Mouse (Mus musculus) liver, embryonic 12.5 days (tissue): Measurements from ENCODE around the gene Fuca1. TPM values are rescaled to one million over a fixed set of nuclear protein-coding genes. Genes with fewer than 3 reads are reported as not detected.
"Not testable (repeated sequence)": the region's sequence is repeated elsewhere in the genome, so short reads cannot be mapped to it uniquely, and the experiment has no call there.

ENCODE experiments used
- ATAC-seq: fragments of 200-750 bp; cut with Nextera tagmentation; 2 replicates; pipeline ENCODE4 v1.8.0; 2017; ENCODE audit warnings: moderate number of reproducible peaks, mild to moderate bottlenecking, moderate library complexity
- H3K27ac ChIP-seq: fragments of 300-500 bp; sonication (generic); 2 replicates; pipeline ENCODE4 v1.5.1; 2016; ENCODE audit warnings: mild to moderate bottlenecking
- H3K27me3 ChIP-seq: fragments of 300-500 bp; sonication (generic); replicated peaks from 2 replicates; pipeline ENCODE4 v1.6.1; 2016; ENCODE audit warnings: mild to moderate bottlenecking, moderate library complexity
- H3K36me3 ChIP-seq: fragments of 300-500 bp; sonication (generic); 2 replicates; pipeline ENCODE4 v1.6.1; 2016; ENCODE audit warnings: mild to moderate bottlenecking, moderate library complexity
- H3K4me1 ChIP-seq: fragments of 300-500 bp; sonication (generic); 2 replicates; pipeline ENCODE4 v1.6.1; 2016
- H3K4me2 ChIP-seq: fragments of 300-500 bp; sonication (generic); 2 replicates; pipeline ENCODE4 v1.6.1; 2016; ENCODE audit warnings: mild to moderate bottlenecking, moderate library complexity
- H3K4me3 ChIP-seq: fragments of 300-500 bp; sonication (generic); 2 replicates; pipeline ENCODE4 v1.5.1; 2016; ENCODE audit warnings: mild to moderate bottlenecking, moderate library complexity
- H3K9ac ChIP-seq: fragments of 300-500 bp; sonication (generic); 2 replicates; pipeline ENCODE4 v1.6.1; 2016; ENCODE audit warnings: mild to moderate bottlenecking, moderate library complexity
- H3K9me3 ChIP-seq: fragments of 300-500 bp; sonication (generic); replicated peaks from 2 replicates; pipeline ENCODE4 v1.6.1; 2016; ENCODE audit warnings: mild to moderate bottlenecking, moderate library complexity
- WGBS: fragments of 180-500 bp; shearing (Covaris S2); methylation state at CpG from one replicate; pipeline ENCODE4 v1.1.7; 2016; ENCODE audit not compliant: insufficient replicate concordance; 5-methylcytosine and 5-hydroxymethylcytosine counted together
- polyA plus RNA-seq: library from polyadenylated mRNA; unstranded; fragments of >200 nt; fragmentation: Nextera tagmentation; extraction: Ambion mirVana; gene quantifications from 2 replicates; pipeline ENCODE4 v1.2.1, GENCODE M21; 2016

The Fuca1 gene
- polyA plus RNA-seq, 1 experiment from 2014 or later = 22.2 TPM

DNA sequence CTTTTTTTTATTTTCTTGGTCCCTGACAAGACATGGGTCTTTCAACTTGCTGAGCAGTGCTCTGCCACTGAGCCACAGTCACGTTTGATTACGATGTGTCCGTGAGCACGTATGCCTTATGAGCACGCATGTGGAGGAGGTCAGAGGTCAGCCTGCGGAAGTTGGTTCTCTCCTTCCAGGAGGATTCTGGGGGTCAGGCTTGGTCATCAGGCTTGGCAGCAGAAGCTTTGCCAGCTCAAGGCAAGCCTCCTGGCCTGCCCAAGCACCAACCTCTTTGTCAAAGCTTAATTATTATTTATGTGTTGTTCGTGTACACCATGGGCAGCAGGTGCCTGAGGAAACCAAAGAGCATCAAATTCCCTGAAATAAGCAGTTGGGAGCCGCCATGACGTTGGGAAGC lies 7.8 kb downstream of the Fuca1 start:
- H3K4me3 ChIP-seq = no peak overlapping the region
- H3K4me2 ChIP-seq = no peak overlapping the region
- 87% methylated on average over 9 of the region's 9 CpGs for WGBS
- ATAC-seq = no peak
- no peak overlapping the region for H3K27ac ChIP-seq
- H3K36me3 ChIP-seq = peaks cover 60% of the 10 kb centered on the region
- peaks cover 21% of the 10 kb centered on the region for H3K4me1 ChIP-seq
- no peaks in the 10 kb centered on the region for H3K9me3 ChIP-seq
- H3K27me3 ChIP-seq = no peaks in the 10 kb centered on the region
- no peak overlapping the region for H3K9ac ChIP-seq

DNA sequence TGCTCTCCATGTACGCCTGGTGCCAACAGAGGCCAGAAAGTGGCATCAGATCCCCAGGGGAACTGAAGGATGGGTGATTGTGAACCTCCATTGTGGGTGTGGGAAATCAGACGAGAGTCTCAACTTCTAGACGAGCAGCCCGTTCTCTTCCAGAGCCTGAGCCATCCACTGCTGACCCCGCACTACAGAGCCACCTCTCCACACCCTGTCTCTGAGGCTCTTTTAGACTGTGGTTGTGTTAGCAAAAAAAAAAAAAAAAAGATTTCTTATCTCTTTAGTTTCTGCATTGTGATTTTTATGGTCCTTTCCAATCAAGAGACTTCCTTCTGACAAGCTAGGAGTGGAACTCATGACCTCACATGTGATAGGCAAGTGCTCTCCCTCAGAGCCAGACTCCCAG lies 8.9 kb downstream of the Fuca1 start:
- no peak for ATAC-seq
- WGBS = 83% methylated on average over 5 of the region's 5 CpGs

DNA sequence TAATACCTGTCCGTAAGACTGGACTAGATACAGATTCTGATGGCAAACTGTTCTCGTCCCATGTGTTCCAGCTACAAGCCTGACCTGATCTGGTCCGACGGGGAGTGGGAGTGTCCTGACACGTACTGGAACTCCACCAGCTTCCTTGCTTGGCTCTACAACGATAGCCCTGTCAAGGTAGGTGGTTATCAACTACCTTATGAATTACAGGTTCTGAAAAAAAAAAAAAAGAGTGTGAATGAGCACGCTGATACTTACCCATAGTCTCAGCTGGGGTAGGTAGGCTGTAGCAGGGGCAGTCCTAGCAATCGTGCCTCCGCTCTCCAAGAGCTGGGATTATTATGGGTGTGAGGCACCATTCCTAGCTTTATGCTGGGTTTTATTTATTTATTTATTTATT lies 9.3 kb downstream of the Fuca1 start:
- ATAC-seq = no peak
- 82% methylated on average over 9 of the region's 9 CpGs for WGBS
- H3K27ac ChIP-seq = no peak overlapping the region

More for the DNA sequence above, 8.9 kb downstream of the Fuca1 start:
- no peaks in the 10 kb centered on the region for H3K27me3 ChIP-seq
- H3K27ac ChIP-seq = no peak overlapping the region
- no peak overlapping the region for H3K4me3 ChIP-seq
- peaks cover 62% of the 10 kb centered on the region for H3K36me3 ChIP-seq
- H3K4me1 ChIP-seq = peaks cover 32% of the 10 kb centered on the region
- H3K4me2 ChIP-seq = no peak overlapping the region
- H3K9me3 ChIP-seq = no peaks in the 10 kb centered on the region
- no peak overlapping the region for H3K9ac ChIP-seq

DNA sequence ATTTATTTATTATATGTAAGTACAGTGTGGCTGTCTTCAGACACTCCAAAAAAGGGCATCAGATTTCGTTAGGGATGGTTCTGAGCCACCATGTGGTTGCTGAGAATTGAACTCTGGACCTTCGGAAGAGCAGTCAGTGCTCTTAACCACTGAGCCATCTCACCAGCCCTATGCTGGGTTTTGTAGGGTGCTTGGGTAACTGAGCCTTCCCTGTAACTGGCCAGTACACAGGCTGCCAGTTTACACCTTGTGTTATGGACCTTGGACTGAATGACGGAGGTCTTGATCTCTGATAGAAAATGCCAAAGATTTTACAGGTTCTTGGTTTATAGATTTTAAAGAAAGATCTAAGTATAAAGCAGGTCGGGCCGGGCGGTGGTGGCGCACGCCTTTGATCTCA lies 9.7 kb downstream of the Fuca1 start:
- Histone ChIP-seq H3K9ac (no peak overlapping the region), H3K36me3 (peaks cover 57% of the 10 kb centered on the region), H3K9me3 (no peaks in the 10 kb centered on the region), H3K27ac (no peak overlapping the region), H3K4me3 (no peak overlapping the region), H3K4me1 (peaks cover 40% of the 10 kb centered on the region), H3K27me3 (no peaks in the 10 kb centered on the region), H3K4me2 (no peak overlapping the region)
- ATAC-seq = no peak
- 86% methylated on average over 8 of the region's 8 CpGs for WGBS

More for the DNA sequence above, 9.3 kb downstream of the Fuca1 start:
- Histone ChIP-seq H3K9ac (no peak overlapping the region), H3K9me3 (no peaks in the 10 kb centered on the region), H3K4me2 (no peak overlapping the region), H3K4me1 (peaks cover 36% of the 10 kb centered on the region), H3K4me3 (no peak overlapping the region), H3K27me3 (no peaks in the 10 kb centered on the region), H3K36me3 (peaks cover 58% of the 10 kb centered on the region)

DNA sequence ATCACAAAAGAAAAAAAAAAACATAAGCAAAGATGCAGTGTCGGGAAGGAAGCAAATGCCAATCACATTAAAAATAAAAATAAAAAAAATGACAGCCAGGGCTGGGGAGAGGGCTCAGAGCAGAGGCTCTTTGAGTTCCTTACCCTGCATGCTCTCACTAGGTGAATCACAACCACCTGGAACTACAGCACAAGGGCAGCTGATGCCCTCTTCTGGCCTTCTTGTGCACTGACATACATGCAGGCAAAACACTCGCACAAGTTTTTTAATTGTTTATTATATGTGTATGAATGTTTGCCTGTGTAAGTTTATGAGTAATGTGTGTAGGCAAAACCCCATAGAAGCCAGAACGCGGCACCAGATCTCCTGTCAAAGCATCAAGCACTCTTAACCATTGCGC lies 11.3 kb downstream of the Fuca1 start:
- WGBS = 61% methylated on average over 5 of the region's 5 CpGs
- H3K27ac ChIP-seq = no peak overlapping the region
- peaks cover 42% of the 10 kb centered on the region for H3K36me3 ChIP-seq
- peaks cover 40% of the 10 kb centered on the region for H3K4me1 ChIP-seq
- H3K27me3 ChIP-seq = no peaks in the 10 kb centered on the region
- no peak overlapping the region for H3K4me2 ChIP-seq
- H3K9me3 ChIP-seq = no peaks in the 10 kb centered on the region
- H3K9ac ChIP-seq = no peak overlapping the region
- ATAC-seq = no peak
- no peak overlapping the region for H3K4me3 ChIP-seq

DNA sequence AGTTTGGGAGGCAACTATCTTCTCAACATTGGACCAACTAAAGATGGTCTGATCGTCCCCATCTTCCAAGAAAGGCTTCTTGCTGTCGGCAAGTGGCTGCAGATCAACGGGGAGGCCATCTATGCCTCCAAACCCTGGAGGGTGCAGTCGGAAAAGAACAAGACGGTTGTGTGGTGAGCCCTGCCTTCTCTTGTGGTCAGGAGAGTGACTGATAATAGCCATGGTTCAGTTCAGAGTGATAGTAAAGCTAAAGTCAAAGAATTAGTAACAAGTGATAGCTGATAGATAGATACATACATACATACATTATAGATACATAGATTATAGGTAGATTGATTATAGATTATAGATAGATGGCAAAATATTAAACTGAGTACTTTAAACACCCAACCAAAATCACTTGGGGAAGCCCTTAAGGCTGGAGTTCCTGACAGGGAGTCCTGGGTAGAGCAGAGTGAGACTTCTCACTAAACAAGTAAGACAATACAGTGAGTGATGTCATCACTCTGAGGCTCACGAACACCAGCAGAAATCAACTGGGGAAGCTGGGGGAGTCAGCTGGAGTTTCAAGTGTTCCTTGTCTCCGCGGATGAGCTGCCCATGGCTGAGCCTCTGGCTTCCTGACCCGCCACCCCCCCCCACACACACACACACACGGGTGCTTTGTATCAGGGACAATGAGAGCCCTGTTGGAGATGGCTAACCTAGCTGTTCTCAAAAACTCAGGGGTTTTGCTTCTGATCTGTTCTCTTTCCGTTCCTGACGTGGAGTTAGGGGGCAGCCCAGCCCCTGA lies 14.4 kb downstream of the Fuca1 start:
- Histone ChIP-seq H3K9ac (peak overlapping the region; percentile 50), H3K36me3 (peaks cover 48% of the 10 kb centered on the region), H3K9me3 (no peaks in the 10 kb centered on the region), H3K4me2 (peak overlapping the region; percentile 41), H3K27me3 (no peaks in the 10 kb centered on the region), H3K4me3 (no peak overlapping the region), H3K27ac (peak overlapping the region; percentile 74), H3K4me1 (peaks cover 64% of the 10 kb centered on the region)
- WGBS = 21% methylated on average over 12 of the region's 12 CpGs
- ATAC-seq = peak; percentile 65

DNA sequence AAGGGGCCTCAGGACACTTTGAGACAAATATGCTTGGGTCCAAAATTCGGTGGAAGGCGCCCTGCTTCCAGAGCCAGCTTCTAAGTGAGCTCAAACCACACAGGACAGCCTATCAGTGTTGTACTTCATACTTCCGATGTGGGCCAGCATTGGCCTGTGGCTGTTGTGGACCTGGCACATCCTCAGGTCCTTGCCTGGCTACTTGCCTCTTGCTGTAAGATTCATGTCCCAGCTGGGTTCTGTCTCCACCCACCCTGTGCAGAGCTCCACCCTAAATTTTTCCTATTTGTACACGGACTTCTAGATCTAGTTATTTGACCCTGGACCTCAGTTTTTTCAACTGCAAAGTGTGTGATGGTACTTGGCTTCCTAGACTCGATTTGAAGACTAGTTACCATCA lies 15.0 kb downstream of the Fuca1 start:
- Histone ChIP-seq H3K4me2 (peak overlapping the region; percentile 41), H3K36me3 (peaks cover 44% of the 10 kb centered on the region), H3K9me3 (no peaks in the 10 kb centered on the region), H3K27ac (peak overlapping the region; percentile 70), H3K9ac (peak overlapping the region; percentile 50; the same call in 1 of the 2 replicates), H3K4me3 (no peak overlapping the region), H3K4me1 (peaks cover 64% of the 10 kb centered on the region), H3K27me3 (no peaks in the 10 kb centered on the region)
- ATAC-seq = no peak
- 46% methylated on average over 5 of the region's 5 CpGs for WGBS

DNA sequence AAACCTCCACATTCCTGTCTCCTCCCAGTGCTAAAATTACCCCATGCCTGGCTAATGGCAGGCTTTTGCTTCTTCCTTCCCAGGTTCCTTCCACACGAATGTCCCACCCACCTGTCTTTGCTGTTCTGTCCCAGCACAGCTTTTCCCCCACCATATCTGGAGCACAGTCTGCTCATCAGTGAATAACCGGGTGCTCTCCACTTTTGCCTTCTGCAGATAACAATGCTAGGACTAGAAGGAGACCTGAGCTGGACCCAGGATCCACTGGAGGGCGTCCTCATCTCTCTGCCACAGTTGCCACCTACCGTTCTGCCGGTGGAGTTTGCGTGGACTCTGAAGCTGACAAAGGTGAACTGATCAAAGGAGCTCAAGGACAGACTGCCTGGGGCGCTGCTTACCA lies 18.3 kb downstream of the Fuca1 start:
- Histone ChIP-seq H3K27me3 (no peaks in the 10 kb centered on the region), H3K27ac (peak overlapping the region; percentile 37; the same call in 1 of the 2 replicates), H3K9ac (no peak overlapping the region), H3K4me2 (no peak overlapping the region), H3K4me1 (peaks cover 71% of the 10 kb centered on the region), H3K9me3 (no peaks in the 10 kb centered on the region), H3K4me3 (no peak overlapping the region), H3K36me3 (peaks cover 26% of the 10 kb centered on the region)
- peak; percentile 71 for ATAC-seq
- 48% methylated on average over 7 of the region's 7 CpGs for WGBS

DNA sequence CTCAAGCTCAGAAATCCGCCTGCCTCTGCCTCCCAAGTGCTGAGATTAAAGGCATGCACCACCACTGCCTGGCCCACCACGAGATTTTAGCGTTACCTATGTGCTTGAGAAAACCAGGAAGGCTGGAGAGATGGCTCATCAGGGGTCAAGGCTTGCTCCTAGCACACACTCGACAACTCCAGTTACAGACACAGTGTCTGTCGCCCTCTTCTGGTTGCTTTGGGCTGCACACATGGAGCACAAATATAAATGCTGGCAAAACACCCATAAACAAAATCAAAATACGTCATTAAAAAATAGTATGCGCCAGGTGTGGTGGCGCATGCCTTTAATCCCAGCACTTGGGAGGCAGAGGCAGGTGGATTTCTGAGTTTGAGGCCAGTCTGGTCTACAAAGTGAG lies 20.5 kb downstream of the Fuca1 start:
- H3K4me1 ChIP-seq = peaks cover 57% of the 10 kb centered on the region
- peaks cover 22% of the 10 kb centered on the region for H3K36me3 ChIP-seq
- H3K4me3 ChIP-seq, H3K27ac ChIP-seq, H3K9ac ChIP-seq, ATAC-seq, H3K4me2 ChIP-seq, H3K27me3 ChIP-seq, H3K9me3 ChIP-seq: not testable (repeated sequence)
- WGBS = 73% methylated on average over 8 of the region's 8 CpGs

DNA sequence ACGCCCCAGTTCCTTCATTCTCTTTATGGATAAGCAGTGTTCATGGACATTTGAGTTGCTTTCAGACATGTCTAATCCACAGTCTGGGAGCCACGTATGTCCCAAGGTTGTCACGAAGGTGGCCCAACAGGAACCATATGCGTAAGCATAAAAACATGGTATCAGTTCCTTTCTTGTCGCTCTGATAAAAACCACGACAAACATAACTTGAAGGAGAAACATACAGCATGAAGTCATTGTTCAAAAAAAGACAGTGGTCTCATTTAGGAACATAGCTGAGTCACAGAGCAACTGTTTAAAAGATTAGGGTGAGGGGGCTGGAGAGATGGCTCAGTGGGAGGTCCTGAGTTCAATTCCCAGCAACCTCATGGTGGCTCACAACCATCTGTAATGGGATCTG lies 21.7 kb downstream of the Fuca1 start:
- 53% methylated on average over 6 of the region's 6 CpGs for WGBS

DNA sequence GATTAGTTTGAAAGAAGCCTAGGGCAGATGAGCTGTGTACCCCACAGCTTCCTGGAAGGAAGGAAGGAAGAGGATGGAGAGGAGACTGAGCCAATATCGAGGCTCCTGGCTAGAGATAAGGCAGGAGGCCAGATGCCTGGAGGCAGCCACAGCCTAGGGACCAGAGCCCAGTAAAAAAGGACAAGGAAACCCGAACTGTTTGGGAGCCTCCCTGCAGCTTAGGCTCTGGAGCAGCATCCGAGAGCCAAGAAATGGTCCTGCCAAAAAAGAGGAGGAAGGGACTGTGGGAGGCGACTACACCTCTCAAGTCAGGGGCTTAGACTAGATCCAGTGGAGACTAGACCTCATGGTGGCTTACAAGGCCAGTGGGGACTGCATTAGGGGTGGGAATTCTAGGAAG lies 22.9 kb downstream of the Fuca1 start:
- 37% methylated on average over 4 of the region's 4 CpGs for WGBS
- peaks cover 22% of the 10 kb centered on the region for H3K36me3 ChIP-seq
- H3K9ac ChIP-seq = no peak overlapping the region
- no peak for ATAC-seq
- H3K9me3 ChIP-seq = no peaks in the 10 kb centered on the region
- H3K4me2 ChIP-seq = no peak overlapping the region
- H3K4me1 ChIP-seq = peaks cover 49% of the 10 kb centered on the region
- no peaks in the 10 kb centered on the region for H3K27me3 ChIP-seq
- no peak overlapping the region for H3K4me3 ChIP-seq
- no peak overlapping the region for H3K27ac ChIP-seq

More for the DNA sequence above, 21.7 kb downstream of the Fuca1 start:
- no peak overlapping the region for H3K27ac ChIP-seq
- peaks cover 22% of the 10 kb centered on the region for H3K36me3 ChIP-seq
- no peak overlapping the region for H3K9ac ChIP-seq
- H3K9me3 ChIP-seq = no peaks in the 10 kb centered on the region
- no peaks in the 10 kb centered on the region for H3K27me3 ChIP-seq
- H3K4me1 ChIP-seq = peaks cover 50% of the 10 kb centered on the region
- no peak overlapping the region for H3K4me3 ChIP-seq
- no peak overlapping the region for H3K4me2 ChIP-seq
- no peak for ATAC-seq

DNA sequence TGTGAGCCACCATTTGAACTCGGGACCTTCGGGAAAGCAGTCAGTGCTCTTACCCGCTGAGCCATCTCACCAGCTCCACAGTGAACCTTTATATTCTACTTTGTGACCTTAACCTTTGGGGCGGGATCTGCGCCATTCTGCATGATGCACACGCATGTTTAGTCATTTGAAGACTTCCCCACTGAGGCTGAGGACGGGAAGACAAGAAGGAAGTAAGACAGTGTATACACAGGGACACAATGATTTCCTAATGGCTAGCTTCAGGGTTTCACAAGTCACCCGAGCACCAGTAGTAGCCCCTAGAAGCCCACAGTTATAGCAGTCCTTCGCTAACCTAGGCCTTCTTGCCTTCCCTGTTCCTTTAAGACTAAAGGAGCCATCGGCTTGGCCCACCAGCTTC lies 25.2 kb downstream of the Fuca1 start:
- 0 out of 2 replicates have a peak, but pooled peaks have one; percentile 9 for ATAC-seq
- peaks cover 5% of the 10 kb centered on the region for H3K36me3 ChIP-seq
- H3K4me2 ChIP-seq = peak overlapping the region; percentile 85
- 65% methylated on average over 10 of the region's 10 CpGs for whole genome bisulfite sequencing
- no peaks in the 10 kb centered on the region for H3K27me3 ChIP-seq
- H3K9ac ChIP-seq = peak overlapping the region; percentile 84
- peak overlapping the region; percentile 86 for H3K4me3 ChIP-seq
- H3K9me3 ChIP-seq = no peaks in the 10 kb centered on the region
- H3K27ac ChIP-seq = peak overlapping the region; percentile 71; the same call in 1 of the 2 replicates
- H3K4me1 ChIP-seq = peaks cover 52% of the 10 kb centered on the region
